Mouse (Mus musculus) lung, postnatal 36 days (tissue): ENCODE measurements at regions not wholly inside any gene's neighbourhood (a gene's known extent, or its start where the extent isn't known, plus 50 kb on each side); places are given as distances from the start of the nearest gene placed in this dataset.
A peak's percentile ranks its signal among the peaks of the same experiment; 100 is the strongest.

Source experiments
- DNase-seq: peaks from one replicate; pipeline ENCODE4 v3.0.0; 2022; ENCODE audit warnings: mixed read lengths

- DNase-seq = no peak
Measured at GRCm38 (mm10) chr2:166264756-166265155, 109.3 kb upstream of the Sulf2 start.

GRCm38 (mm10) chr2:166261799-166262198, 106.3 kb upstream of the Sulf2 start:
- DNase-seq = peak; percentile 39

- DNase-seq = no peak
Measured at GRCm38 (mm10) chr2:166261065-166261464, 105.6 kb upstream of the Sulf2 start.

- DNase-seq = no peak
Measured at GRCm38 (mm10) chr2:166258771-166259180, 103.3 kb upstream of the Sulf2 start.

GRCm38 (mm10) chr2:166257666-166258065, 102.2 kb upstream of the Sulf2 start:
- DNase-seq = no peak

GRCm38 (mm10) chr2:166256193-166256592, 100.7 kb upstream of the Sulf2 start:
- DNase-seq = no peak

GRCm38 (mm10) chr2:166254581-166254980, 99.1 kb upstream of the Sulf2 start:
- no peak for DNase-seq

- no peak for DNase-seq
Measured at GRCm38 (mm10) chr2:166252107-166252506, 96.6 kb upstream of the Sulf2 start.

GRCm38 (mm10) chr2:166251421-166251820, 96.0 kb upstream of the Sulf2 start:
- DNase-seq = peak; percentile 56

GRCm38 (mm10) chr2:166250571-166250970, 95.1 kb upstream of the Sulf2 start:
- DNase-seq = peak; percentile 76

- DNase-seq = no peak
Measured at GRCm38 (mm10) chr2:166249338-166249950, 94.0 kb upstream of the Sulf2 start.

- no peak for DNase-seq
Measured at GRCm38 (mm10) chr2:166246401-166247189, 91.1 kb upstream of the Sulf2 start.

GRCm38 (mm10) chr2:166245219-166245618, 89.8 kb upstream of the Sulf2 start:
- no peak for DNase-seq

- DNase-seq = no peak
Measured at GRCm38 (mm10) chr2:166242786-166243521, 87.5 kb upstream of the Sulf2 start.

- no peak for DNase-seq
Measured at GRCm38 (mm10) chr2:166241310-166241709, 85.8 kb upstream of the Sulf2 start.

GRCm38 (mm10) chr2:166240056-166240455, 84.6 kb upstream of the Sulf2 start:
- no peak for DNase-seq

GRCm38 (mm10) chr2:166237554-166238269, 82.2 kb upstream of the Sulf2 start:
- DNase-seq = peak; percentile 30

- DNase-seq = no peak
Measured at GRCm38 (mm10) chr2:166236102-166236501, 80.6 kb upstream of the Sulf2 start.

- peak; percentile 74 for DNase-seq
Measured at GRCm38 (mm10) chr2:166234579-166235212, 79.2 kb upstream of the Sulf2 start.

GRCm38 (mm10) chr2:166233246-166233645, 77.8 kb upstream of the Sulf2 start:
- DNase-seq = no peak

- DNase-seq = no peak
Measured at GRCm38 (mm10) chr2:166232376-166232775, 76.9 kb upstream of the Sulf2 start.

GRCm38 (mm10) chr2:166230617-166231016, 75.2 kb upstream of the Sulf2 start:
- no peak for DNase-seq

- no peak for DNase-seq
Measured at GRCm38 (mm10) chr2:166228356-166228755, 72.9 kb upstream of the Sulf2 start.
